Mouse (Mus musculus): ENCODE data around the gene Sprr2h. TPM values are rescaled to one million over a fixed set of nuclear protein-coding genes. Genes with fewer than 3 reads are reported as not detected.

Gene Sprr2h
- not detected for total RNA-seq (2023)

DNA sequence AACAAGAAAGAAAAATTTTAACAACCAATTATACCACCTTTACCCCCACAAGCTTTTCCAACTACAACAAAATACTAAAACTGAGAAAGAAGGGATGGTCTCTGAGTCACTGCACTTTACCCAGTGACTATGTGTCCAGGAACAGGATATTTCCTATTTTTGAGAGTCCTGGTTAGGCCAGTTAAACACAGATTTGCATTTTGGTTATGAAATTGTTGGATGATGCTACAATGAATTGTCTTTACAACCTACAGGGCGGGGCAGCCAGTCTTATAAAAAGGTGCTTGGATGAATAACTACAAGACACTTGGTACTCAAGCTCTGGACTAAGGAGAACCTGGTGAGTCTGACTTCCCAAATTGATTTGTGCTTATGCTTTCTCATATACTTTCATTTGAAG lies at the start of gene Sprr2h:
Gene Sprr2h, plus strand, starts transcription at position 301 of the 400 bp plus-strand sequence.

DNA sequence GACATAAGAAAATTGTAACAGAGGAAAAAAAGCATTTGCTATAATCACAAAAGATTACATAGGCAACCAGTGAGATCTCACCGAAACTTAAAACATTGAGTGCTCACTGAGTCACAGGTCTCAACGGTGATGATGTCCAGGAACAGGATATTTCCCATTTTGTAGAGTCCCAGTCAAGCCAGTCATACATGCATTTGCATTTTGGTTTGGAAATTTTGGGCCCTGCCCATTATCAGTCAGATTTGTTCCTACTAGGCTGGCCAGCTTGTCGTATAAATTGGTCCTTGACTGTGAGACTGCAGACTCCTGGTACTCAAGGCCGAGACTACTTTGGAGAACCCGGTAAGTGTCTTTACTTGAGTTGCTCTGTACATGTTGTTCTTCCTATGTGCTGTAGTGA lies 46.6 kb upstream of the Sprr2h start, which contains the start of gene Sprr2d:
Gene Sprr2d, plus strand, starts transcription at position 301 of the 400 bp plus-strand sequence.

DNA sequence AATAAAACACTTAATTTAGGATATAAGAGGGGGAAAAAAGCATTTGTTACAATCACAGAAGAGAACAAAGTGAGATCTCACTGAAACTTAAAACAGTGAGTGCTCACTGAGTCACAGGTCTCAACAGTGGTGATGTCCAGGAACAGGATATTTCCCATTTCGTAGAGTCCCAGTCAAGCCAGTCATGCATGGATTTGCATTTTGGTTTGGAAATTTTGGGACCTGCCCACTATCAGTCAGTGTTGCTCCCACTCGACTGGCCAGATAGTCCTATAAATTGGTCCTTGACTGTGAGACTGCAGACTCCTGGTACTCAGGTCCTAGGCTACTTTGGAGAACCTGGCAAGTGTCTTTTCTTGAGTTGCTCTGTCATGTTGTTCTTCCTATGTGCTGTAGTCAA lies 33.6 kb upstream of the Sprr2h start, which contains the start of gene Sprr2e:
Gene Sprr2e, plus strand, starts transcription at position 301 of the 400 bp plus-strand sequence.

DNA sequence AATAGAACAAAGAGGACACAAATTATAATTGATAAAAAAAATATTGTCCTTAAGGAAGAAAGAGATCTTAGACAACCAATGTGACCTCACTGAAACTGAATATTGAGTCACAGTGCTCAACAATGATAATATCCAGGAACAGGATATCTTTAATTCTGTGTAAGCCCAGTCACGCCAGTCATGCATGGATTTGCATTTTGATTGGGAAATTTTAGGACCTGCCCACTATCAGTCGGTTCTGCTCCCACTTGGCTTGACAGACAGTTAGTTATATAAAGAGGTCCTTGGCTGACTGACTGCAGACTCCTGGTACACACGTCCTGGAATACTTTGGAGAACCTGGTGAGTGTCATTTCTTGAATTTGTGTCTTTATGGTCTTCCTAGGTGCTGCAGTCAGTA lies 20.6 kb upstream of the Sprr2h start, which contains the start of gene Sprr2f:
Gene Sprr2f, plus strand, starts transcription at position 301 of the 400 bp plus-strand sequence.

DNA sequence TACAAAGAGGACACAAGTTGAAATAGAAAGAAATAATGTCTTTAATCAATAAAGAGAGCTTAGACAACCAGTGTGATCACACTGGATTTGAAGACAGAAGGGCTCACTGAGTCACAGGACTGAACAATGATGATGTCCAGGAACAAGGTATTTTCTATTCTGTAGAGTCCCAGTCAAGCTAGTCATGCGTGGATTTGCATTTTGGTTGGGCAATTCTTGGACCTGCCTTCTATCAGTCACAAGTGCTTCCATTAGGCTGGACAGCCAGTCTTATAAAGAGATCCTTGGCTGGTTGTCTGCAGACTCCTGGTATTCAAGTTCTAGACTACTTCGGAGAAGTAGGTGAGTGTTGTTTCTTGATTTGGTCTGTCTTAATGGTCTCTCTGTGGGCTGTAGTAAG lies 22.2 kb downstream of the Sprr2h start, which contains the start of gene Sprr2i:
Gene Sprr2i, plus strand, starts transcription at position 301 of the 400 bp plus-strand sequence.

DNA sequence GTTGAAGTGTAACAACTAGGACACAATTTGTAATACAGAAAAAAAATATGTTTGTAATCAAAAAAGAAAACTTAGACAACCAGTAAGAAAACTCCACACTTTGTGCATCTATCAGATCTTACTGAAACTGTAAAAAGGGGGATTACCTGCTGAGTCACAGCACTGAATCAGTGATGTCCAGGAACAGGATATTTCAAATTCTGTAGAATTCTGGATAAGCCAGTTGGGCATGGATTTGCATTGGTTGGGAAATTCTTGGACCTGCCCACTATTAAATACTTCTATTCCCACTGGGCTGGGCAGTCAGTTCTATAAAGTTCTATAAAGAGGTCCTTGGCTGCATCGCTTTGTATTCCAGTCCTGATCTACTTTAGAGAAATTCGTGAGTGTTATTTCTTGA lies 32.3 kb downstream of the Sprr2h start, which contains the start of gene Sprr2j-ps:
Gene Sprr2j-ps, plus strand, starts transcription at position 301 of the 400 bp plus-strand sequence.

DNA sequence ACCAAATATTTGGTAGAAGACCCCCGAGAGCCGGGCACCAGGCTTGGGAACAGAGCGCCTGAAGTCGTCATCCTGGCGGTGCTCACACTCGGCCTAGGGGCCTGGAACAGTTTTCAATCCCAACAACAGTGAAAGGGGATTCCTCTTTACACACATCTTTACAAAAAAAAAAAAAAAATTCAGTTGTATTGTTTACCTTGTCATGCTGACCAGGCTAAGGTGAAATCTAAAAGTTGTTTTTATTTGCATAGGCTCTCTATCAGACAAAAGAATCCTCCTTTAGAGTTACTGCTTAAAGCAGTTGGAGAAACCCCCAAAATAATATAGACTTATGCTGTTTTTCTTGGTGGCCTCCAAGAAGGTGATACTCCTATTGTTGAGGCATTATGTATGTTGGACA lies 43.8 kb downstream of the Sprr2h start, which contains the start of gene Gm9774:
Gene Gm9774, minus strand, starts transcription at position 101 of the 400 bp plus-strand sequence.

DNA sequence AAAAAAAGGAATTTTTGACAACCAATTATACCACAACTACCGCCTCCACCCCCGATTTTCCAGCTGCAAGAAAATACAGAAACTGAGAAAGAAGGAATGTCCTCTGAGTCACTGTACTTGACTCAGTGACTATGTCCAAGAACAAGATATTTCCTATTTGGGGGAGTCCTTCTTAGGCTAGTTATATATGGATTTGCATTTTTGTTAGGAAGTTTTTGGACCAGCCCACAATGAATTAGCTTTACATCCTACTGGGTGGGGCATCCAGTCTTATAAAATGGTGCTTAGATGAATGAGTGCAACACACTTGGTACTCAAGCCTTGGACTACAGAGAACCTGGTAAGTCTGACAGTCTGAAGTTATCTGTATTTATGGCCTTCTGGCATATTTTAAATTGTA lies 46.8 kb downstream of the Sprr2h start, which contains the start of gene Sprr2k:
Gene Sprr2k, plus strand, starts transcription at position 301 of the 400 bp plus-strand sequence.

Other genes starting within 250 kb of the Sprr2h start
- not detected for gene Lelp1, start 242.9 kb upstream of the Sprr2h start, total RNA-seq (2023)
- gene Sprr2a1, start 169.9 kb upstream of the Sprr2h start, total RNA-seq (2023): not detected
- gene Sprr2a2, start 169.8 kb upstream of the Sprr2h start, total RNA-seq (2023): not detected
- gene Sprr2a3, start 100.3 kb upstream of the Sprr2h start, total RNA-seq (2023): not detected
- gene Sprr2b, start 69.1 kb upstream of the Sprr2h start, total RNA-seq (2023): not detected
- not detected for gene Sprr2d, start 46.5 kb upstream of the Sprr2h start, total RNA-seq (2023)
- not detected for gene Sprr2e, start 33.5 kb upstream of the Sprr2h start, total RNA-seq (2023)
- gene Sprr2f, start 20.5 kb upstream of the Sprr2h start, total RNA-seq (2023): not detected
- gene Sprr2i, start 22.3 kb downstream of the Sprr2h start, total RNA-seq (2023): not detected
- gene Sprr2j-ps, start 32.4 kb downstream of the Sprr2h start, total RNA-seq (2023): not detected
- 1 to 10 TPM; 1.6 to 2.5 TPM for gene Gm9774, start 43.7 kb downstream of the Sprr2h start, total RNA-seq (2023)
- not detected for gene Sprr2k, start 46.9 kb downstream of the Sprr2h start, total RNA-seq (2023)
- gene Sprr1b, start 53.1 kb downstream of the Sprr2h start, total RNA-seq (2023): not detected
- not detected for gene Sprr3, start 73.0 kb downstream of the Sprr2h start, total RNA-seq (2023)
- not detected for gene Sprr1a, start 100.2 kb downstream of the Sprr2h start, total RNA-seq (2023)
- gene Sprr4, start 114.8 kb downstream of the Sprr2h start, total RNA-seq (2023): not detected
- not detected for gene 2310046K23Rik, start 148.8 kb downstream of the Sprr2h start, total RNA-seq (2023)
- not detected for gene Ivl, start 188.1 kb downstream of the Sprr2h start, total RNA-seq (2023)
- not detected for gene Smcp, start 203.3 kb downstream of the Sprr2h start, total RNA-seq (2023)
- gene 2210017I01Rik, start 221.8 kb downstream of the Sprr2h start, total RNA-seq (2023): not detected
- not detected for gene Lce6a, start 236.0 kb downstream of the Sprr2h start, total RNA-seq (2023)